Mouse (Mus musculus): ENCODE data around the gene 1700022I11Rik. TPM values are rescaled to one million over a fixed set of nuclear protein-coding genes. Genes with fewer than 3 reads are reported as not detected.
"Not testable (repeated sequence)": the region's sequence is repeated elsewhere in the genome, so short reads cannot be mapped to it uniquely, and the experiment has no call there.

The 1700022I11Rik gene
- total RNA-seq, 2 experiments from 2014 or later: not detected

DNA sequence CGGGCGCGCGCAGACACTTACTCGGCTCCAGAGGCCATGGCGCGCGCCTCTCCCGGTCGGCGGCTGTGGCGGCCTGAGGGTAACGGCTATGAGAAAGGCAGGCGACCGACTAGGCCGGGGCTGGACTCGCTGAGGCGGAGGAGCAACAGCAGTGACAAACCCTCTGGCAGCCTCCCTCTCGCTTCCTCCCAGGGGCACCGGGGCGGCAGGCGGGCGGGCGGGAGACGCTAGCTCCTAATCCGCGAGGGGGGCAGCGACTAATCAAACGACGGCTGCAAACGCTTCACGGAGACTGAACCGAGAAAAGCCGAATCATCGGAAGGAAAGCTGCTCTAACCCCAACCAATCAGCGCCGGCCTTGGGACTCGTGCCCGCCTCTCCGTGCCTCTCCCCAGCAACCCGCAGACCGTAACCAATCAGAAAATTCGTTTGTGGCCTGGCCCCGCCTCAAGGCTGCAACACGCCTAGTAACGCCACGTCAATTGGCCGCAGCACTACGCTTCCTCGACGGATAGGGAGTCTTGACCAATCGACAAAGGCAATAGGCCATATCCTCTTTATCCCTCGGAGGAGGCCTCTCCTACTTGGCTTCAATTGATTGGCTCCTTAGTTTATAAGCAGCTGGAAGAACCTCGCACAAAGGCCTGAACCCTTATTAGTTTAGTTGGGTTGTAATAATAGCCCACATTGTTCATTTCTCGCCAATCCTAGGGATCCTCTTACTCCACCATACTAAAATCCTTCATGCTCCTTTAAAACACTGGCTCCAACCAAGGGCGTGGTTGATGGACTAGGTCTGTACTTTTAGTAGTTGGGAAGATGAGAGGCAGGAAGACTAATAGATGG is 31.0 kb downstream of the 1700022I11Rik start, which contains the start of gene Vcp:
TSS of gene Vcp (minus strand) at position 367 of the 846 bp plus-strand sequence.
- DNase-seq: peak; percentile 100
- intact Hi-C loops (cut with DNase I): not testable (repeated sequence)

GRCm38 (mm10) chr4:43001272-43001671 is 31.9 kb downstream of the 1700022I11Rik start:
- no peak for DNase-seq
- intact Hi-C loops (cut with DNase I): no loop called here

DNA sequence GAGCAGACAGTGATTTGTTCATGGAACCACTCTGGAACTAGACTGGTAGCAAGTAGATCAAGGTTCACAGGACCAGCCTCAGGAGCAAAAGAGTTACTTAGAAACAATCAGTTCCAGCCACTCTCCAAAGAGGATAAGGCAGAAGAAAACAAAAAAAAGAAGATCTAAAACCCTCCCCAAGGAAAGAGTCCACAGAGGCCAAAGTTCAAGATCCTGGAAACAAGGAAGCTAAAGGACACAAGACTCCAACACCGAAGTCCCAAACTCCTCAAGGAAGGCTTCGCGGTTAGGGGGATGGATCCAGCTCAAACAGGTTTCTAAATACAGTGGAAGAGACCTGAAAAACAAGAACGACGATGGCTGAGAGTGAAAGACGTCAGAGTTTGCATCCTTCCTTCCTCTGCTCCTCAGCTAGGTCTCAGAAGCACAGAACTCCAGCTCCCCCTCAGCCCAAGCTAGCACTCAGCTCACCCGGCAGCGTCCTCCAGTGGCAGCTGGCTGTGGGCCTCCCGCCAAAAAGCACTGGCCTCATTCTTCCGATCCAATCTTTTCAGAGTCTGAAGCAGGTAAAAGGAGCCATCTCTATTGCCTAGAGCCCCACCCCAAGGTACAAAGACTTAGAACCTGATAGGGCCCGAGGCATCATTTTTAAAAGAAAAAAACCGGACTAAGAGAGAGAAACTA is 33.5 kb downstream of the 1700022I11Rik start:
- intact Hi-C loops (cut with DNase I): no loop called here
- no peak for DNase-seq

- intact Hi-C loops (cut with DNase I): no loop called here
These were observed 35.5 kb downstream of the 1700022I11Rik start for GRCm38 (mm10) chr4:43004951-43005350.

GRCm38 (mm10) chr4:43005765-43006164 is 36.4 kb downstream of the 1700022I11Rik start:
- no peak for DNase-seq
- intact Hi-C loops (cut with DNase I): no loop called here

More at GRCm38 (mm10) chr4:43004951-43005350, 35.5 kb downstream of the 1700022I11Rik start:
- no peak for DNase-seq

GRCm38 (mm10) chr4:43010161-43011038 is 41.0 kb downstream of the 1700022I11Rik start, which contains the start of gene Fancg:
Gene Fancg, minus strand, starts transcription at chr4:43010506.
- DNase-seq: peak; percentile 88
- intact Hi-C loops (cut with DNase I): no loop called here

DNA sequence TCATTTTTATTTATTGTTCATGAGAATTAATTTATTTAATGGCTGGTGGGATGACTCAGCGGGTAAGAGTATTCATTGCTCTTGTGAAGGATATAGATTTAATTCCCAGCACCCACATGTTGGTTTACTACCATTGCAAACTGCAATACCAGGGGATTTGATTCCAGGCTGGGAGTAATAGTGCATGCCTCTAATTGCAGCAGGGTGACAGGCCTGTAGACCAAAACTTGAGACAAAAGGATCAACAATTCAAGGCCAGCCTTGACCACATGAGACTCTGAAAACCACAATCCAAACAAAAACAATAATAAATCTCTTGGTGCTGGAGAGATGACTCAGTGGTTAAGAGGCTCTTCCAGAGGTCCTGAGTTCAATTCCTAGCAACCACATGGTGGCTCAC is 42.7 kb downstream of the 1700022I11Rik start:
- intact Hi-C loops (cut with DNase I): no loop called here
- DNase-seq: no peak

GRCm38 (mm10) chr4:43018156-43018555 is 48.8 kb downstream of the 1700022I11Rik start:
- DNase-seq: no peak
- intact Hi-C loops (cut with DNase I): no loop called here

DNA sequence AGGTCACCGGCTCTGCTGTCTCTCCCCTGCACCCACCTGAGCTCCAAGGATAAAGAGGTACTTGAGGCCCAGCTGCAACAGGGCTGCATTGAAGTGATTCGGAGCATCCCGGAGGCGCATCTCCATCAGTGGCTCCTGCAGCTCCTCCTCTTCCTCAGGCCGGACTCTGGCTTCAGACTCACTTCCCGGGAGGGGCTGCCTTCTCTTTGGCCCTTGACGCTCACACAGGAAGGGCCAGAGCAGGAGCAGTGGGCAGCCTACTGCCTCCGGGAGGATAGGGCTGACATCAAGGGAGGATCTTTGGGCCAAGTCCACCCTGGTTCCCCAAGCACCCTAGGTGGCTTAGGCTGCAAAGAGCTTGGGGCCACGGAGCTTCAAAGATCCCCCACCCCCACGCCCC is 49.8 kb downstream of the 1700022I11Rik start:
- no peak for DNase-seq
- intact Hi-C loops (cut with DNase I): no loop called here

- DNase-seq: no peak
- intact Hi-C loops (cut with DNase I): no loop called here
These were observed 50.4 kb downstream of the 1700022I11Rik start for GRCm38 (mm10) chr4:43019641-43020465.

GRCm38 (mm10) chr4:43020876-43021275 is 51.5 kb downstream of the 1700022I11Rik start:
- intact Hi-C loops (cut with DNase I): no loop called here
- DNase-seq: no peak

- intact Hi-C loops (cut with DNase I): no loop called here
- DNase-seq: no peak
These were observed 51.9 kb downstream of the 1700022I11Rik start for GRCm38 (mm10) chr4:43021341-43021740.

DNA sequence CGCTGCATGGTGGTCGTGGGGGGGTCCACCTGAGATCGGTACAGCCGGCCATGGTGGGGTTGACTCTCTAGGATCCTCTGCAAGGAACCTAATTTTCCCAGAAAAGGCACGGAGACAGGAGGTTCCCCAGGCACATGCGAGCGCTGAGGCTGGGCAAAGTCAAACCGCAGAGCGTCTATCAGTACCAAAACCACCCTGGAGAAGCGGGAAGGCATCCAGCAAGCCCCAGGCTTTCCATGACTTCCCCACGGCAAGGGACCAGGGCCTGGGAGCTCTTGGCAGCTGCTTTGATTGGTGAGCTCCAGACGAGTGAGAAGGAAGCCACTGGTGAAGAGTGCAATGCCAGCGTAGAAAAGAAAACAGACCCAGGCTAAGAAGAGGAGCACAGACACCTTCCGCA is 55.3 kb downstream of the 1700022I11Rik start:
- DNase-seq: no peak
- intact Hi-C loops (cut with DNase I): no loop called here

DNA sequence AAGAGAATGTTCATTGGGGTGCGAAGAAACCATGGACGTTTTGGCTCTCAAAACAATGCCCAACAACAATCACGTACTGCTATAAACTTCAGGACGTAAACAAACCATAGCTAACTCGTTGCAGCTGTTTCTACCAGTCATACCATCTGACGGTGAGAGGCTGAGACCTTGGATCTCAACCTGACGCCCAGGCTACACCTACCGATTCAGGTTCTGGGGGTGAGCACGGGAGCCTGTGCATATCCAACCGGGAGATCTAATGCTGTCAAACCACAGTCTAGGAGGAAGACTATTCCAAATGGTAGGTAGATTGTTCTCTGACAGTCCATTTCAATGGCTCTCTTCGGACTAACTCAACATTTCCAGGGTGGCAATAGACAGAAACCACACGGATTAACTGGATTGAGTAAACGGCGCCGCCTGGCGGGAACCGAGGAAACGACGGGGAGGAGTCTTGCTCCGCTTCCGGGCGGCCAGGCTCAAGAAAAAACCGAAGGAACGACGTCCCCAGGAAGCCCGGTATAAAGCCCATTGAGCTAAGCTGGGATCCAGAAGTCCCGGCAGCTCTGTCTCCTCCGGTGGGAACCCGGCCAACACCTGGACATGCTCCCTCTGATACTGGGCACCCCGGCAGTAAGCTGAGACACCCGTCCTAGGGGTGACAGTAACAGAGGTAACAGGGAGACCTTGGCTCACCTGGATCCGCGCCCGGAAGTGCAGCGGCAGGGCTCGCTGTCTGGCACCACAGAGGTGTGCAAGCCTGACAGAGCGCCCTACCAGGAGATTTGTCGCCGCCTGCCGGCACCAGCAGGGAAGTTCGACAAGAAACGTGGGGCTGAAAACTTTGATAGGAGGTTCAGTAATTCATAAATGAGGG is 55.9 kb downstream of the 1700022I11Rik start, which contains the start of gene Pigo:
TSS of gene Pigo (minus strand) at position 736 of the 877 bp plus-strand sequence.
- intact Hi-C loops (cut with DNase I): no loop called here
- DNase-seq: peak; percentile 97

GRCm38 (mm10) chr4:43029121-43029520 is 59.7 kb downstream of the 1700022I11Rik start:
- intact Hi-C loops (cut with DNase I): no loop called here
- DNase-seq: no peak

DNA sequence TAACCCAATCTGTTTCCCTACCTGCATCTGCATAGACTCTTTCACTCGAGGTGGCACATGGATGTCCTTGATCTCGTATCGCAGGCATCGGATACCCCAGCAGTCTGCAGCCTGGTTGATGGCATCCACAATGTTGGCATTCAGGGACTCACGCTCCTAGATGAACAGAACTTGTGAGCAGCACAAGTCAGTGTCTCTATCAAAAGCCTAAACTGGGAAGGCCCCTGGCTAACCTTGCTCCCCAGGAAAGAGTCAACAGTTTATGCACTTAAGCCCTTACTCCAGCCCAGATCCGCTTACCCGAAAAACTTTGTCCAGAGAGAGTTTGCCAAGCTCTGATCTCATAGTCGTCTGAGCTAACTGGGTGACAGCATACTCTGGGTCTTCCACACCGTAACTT is 60.3 kb downstream of the 1700022I11Rik start:
- intact Hi-C loops (cut with DNase I): no loop called here
- DNase-seq: no peak

- intact Hi-C loops (cut with DNase I): no loop called here
- no peak for DNase-seq
These were observed 60.9 kb downstream of the 1700022I11Rik start for GRCm38 (mm10) chr4:43030352-43030751.

DNA sequence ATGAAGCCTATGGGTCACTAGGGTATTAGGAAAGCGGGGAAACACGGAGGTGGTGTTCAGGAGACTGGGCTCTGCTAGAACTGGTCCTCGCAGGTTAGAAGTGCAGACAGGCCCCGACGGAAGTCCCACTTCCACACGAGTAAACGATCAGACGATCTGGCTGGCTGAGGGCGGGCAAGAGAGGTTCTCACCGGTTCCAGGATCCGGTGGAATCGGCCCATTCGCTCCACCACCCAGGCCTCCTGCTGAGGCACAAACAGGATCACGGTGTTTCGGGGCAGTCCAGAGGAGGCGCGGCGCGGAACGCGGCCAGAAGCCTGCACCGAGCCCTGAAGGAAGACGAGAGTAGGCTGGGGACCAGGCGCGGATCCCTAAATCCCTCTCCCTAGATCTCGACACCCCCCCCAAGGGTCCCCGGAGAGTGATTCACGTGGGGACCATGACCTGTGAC is 61.4 kb downstream of the 1700022I11Rik start:
- intact Hi-C loops (cut with DNase I): no loop called here
- no peak for DNase-seq
